Mouse (Mus musculus) spleen, postnatal 14 days (tissue): ENCODE results near the gene Vmn2r69.

Experiments used
- DNase-seq, 2 experiments: peaks; one replicate each; pipeline ENCODE4 v3.0.0; 2021 to 2022; ENCODE audit warnings: low spot score in 2 of 2

Gene Vmn2r69

DNA sequence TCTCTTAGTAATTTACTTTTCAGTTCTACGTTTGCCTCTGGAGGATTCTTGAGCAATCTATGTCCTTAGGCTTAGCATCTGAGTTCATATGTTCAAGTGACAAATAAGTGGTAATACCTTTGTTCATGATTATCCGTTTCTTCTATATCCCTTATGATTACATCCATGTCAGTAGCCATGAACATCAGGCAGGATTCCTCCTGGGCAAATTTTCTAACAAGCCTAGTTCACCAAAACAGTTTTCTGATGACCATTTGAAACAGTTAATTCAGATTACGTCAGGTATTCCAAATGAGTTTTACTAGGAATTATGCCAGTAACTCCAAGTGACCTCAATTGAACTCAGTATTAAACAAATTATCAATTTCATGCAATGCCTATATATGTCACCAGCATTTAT is at the start of gene Vmn2r69:
Vmn2r69 (minus strand) TSS at position 101 of the 400 bp plus-strand sequence.
- no peak for DNase-seq
